Comparison of ENCODE assay signal across 8 mouse cellular contexts in genomic region chr14:111676166-111676581, GRCm38 (mm10). TPM values are rescaled to one million over a fixed set of nuclear protein-coding genes. Genes with fewer than 3 reads are reported as not detected.
DNase-seq lines count a peak whose midpoint lies in the region; ATAC-seq and TF ChIP-seq lines count a peak whose summit lies in the region.

No protein-coding gene starts in this region.

- peaks cover 58% of the 10 kb centered on the region for H3K27me3 ChIP-seq in liver, embryonic 11.5 days (replicated peaks; ENCODE audit: control insufficient read depth, insufficient read depth, low read length)
- H3K27me3 ChIP-seq in neural tube, embryonic 12.5 days (replicated peaks): no peaks in the 10 kb centered on the region
- H3K27me3 ChIP-seq in thymus, adult 2 months (ENCODE audit: control insufficient read depth, insufficient read depth, low read length): no peaks in the 10 kb centered on the region; the same call in 1 of the 2 replicates

- no peaks in the 10 kb centered on the region for H3K9me3 ChIP-seq in liver, embryonic 11.5 days (ENCODE audit: control insufficient read depth, low read length)
- no peaks in the 10 kb centered on the region for H3K9me3 ChIP-seq in neural tube, embryonic 12.5 days

- no peak overlapping the region for H3K9ac ChIP-seq in liver, embryonic 11.5 days (ENCODE audit: low read depth, low read length)
- peak overlapping the region; percentile 93 for H3K9ac ChIP-seq in neural tube, embryonic 12.5 days

- H3K27ac ChIP-seq in liver, embryonic 11.5 days (ENCODE audit: low read depth, low read length): no peak overlapping the region
- H3K27ac ChIP-seq in neural tube, embryonic 12.5 days: peak overlapping the region; percentile 90
- no peak overlapping the region for H3K27ac ChIP-seq in thymus, adult 2 months (ENCODE audit: control insufficient read depth, insufficient read depth, low read length)

- no peak for TF ChIP-seq POLR2A in thymus, adult 2 months (IDR thresholded peaks at IDR 0.05; ENCODE audit: control insufficient read depth, extremely low read depth, insufficient read depth, low read length, poor library complexity)

- H3K4me1 ChIP-seq in liver, embryonic 11.5 days (replicated peaks; ENCODE audit: control insufficient read depth, insufficient read depth, low read length): no peaks in the 10 kb centered on the region
- peaks cover 21% of the 10 kb centered on the region for H3K4me1 ChIP-seq in neural tube, embryonic 12.5 days
- H3K4me1 ChIP-seq in thymus, adult 2 months (replicated peaks; ENCODE audit: control insufficient read depth, insufficient read depth, low read length): no peaks in the 10 kb centered on the region

- no peak; the same call in none of the 2 replicates for ATAC-seq in liver, embryonic 11.5 days (replicated peaks; ENCODE audit: low FRiP score)
- ATAC-seq in frontal cortex, adult (ENCODE audit: low TSS enrichment): peak; percentile 33
- peak; percentile 71 for ATAC-seq in neural tube, embryonic 12.5 days (ENCODE audit: low FRiP score, low read depth)
- no peak for ATAC-seq in activated CD4-positive, CD25-positive, alpha-beta regulatory T cell, adult 4 months

- intact Hi-C loops in left cerebral cortex, postnatal 10 days (cut with DNase I): no loop called here

- H3K4me2 ChIP-seq in liver, embryonic 11.5 days: peak overlapping the region; percentile 92
- H3K4me2 ChIP-seq in neural tube, embryonic 12.5 days (replicated peaks): peak overlapping the region; percentile 69

- H3K36me3 ChIP-seq in liver, embryonic 11.5 days (ENCODE audit: control insufficient read depth, insufficient read depth, low read length): no peaks in the 10 kb centered on the region
- 0 out of 2 replicates have a peak, but pooled peaks cover 7% of the 10 kb centered on the region for H3K36me3 ChIP-seq in neural tube, embryonic 12.5 days
- H3K36me3 ChIP-seq in thymus, adult 2 months (ENCODE audit: control insufficient read depth, insufficient read depth, low read length): no peaks in the 10 kb centered on the region

- WGBS in liver, embryonic 11.5 days: 1% methylated on average over 18 of the region's 19 CpGs
- WGBS in neural tube, embryonic 12.5 days: under 1% methylated on average over 19 of the region's 19 CpGs
- WGBS in thymus, adult 2 months: 5% methylated on average over 19 of the region's 19 CpGs

- peak overlapping the region; percentile 57 for H3K4me3 ChIP-seq in liver, embryonic 11.5 days (ENCODE audit: low read depth, low read length)
- H3K4me3 ChIP-seq in neural tube, embryonic 12.5 days: peak overlapping the region; percentile 75
- H3K4me3 ChIP-seq in thymus, adult 2 months (ENCODE audit: control insufficient read depth, insufficient read depth, low read length): no peak overlapping the region

- peak; percentile 49 for DNase-seq in liver, embryonic 11.5 days (ENCODE audit: low spot score)
- no peak for DNase-seq in liver
- DNase-seq in cerebellum, adult 9-10 months: peak; percentile 63
- DNase-seq in left cerebral cortex, postnatal 10 days (ENCODE audit: extremely low spot score in 1 of 2, low spot score in 2 of 2): peak; percentile 34 to 63
- no peak for DNase-seq in thymus, adult 2 months

- no peak for TF ChIP-seq CTCF in thymus, adult 2 months (IDR thresholded peaks at IDR 0.05; ENCODE audit: borderline replicate concordance, control insufficient read depth, extremely low read depth, insufficient read depth, low read length, poor library complexity)

RNA-seq across cellular contexts. Expression of gene Slitrk5, which starts 1.3 kb away (rescaled TPM):
- polyA plus RNA-seq in liver, embryonic 11.5 days (2014; fragmentation: Nextera tagmentation; extraction: Ambion mirVana): 1.5 and 1.6 TPM in 2 replicates
- 10 to 100 TPM; 78.5 to 88.8 TPM for total RNA-seq in left cerebral cortex, postnatal 10 days (2021)
- polyA plus RNA-seq in neural tube, embryonic 12.5 days (2016; fragmentation: Nextera tagmentation; extraction: Ambion mirVana): 24.1 and 25.5 TPM in 2 replicates
- polyA plus RNA-seq in thymus, adult 2 months (2012; rRNA removed): 0.27 and 0.44 TPM in 2 replicates
- under 1 TPM in 1 of 2 experiments, not detected in 1; 0.07 TPM for polyA plus RNA-seq in activated CD4-positive, CD25-positive, alpha-beta regulatory T cell, adult 4 months (2017; shearing (Covaris generic))

Comparison
In these comparisons a context has a peak if more than half of its experiments do, and no peak if none do; other contexts are left out.
1. DNase-seq: peak in liver, embryonic 11.5 days (single experiment), cerebellum, adult 9-10 months (single experiment) and left cerebral cortex, postnatal 10 days (2 of 2); none in liver (single experiment) and thymus, adult 2 months (single experiment).
2. ATAC-seq: peak in frontal cortex, adult (single experiment) and neural tube, embryonic 12.5 days (single experiment); none in liver, embryonic 11.5 days (single experiment) and activated CD4-positive, CD25-positive, alpha-beta regulatory T cell, adult 4 months (single experiment).